Mouse (Mus musculus) macrophage (primary cell): ENCODE measurements around the gene 1110008P14Rik. TPM values are rescaled to one million over a fixed set of nuclear protein-coding genes. Genes with fewer than 3 reads are reported as not detected.

Source experiments
- H3K27ac ChIP-seq: fragments of 350-480 bp; formaldehyde crosslinking; 2 replicates; pipeline ENCODE4 v1.9.0; 2021
- H3K36me3 ChIP-seq: fragments of 350-480 bp; formaldehyde crosslinking; 2 replicates; pipeline ENCODE4 v1.9.0; 2021; ENCODE audit errors: inconsistent target
- H3K4me3 ChIP-seq: fragments of 350-480 bp; formaldehyde crosslinking; 2 replicates; pipeline ENCODE4 v1.9.0; 2021; ENCODE audit errors: inconsistent target
- H3K79me2 ChIP-seq: fragments of 350-480 bp; formaldehyde crosslinking; 2 replicates; pipeline ENCODE4 v1.9.0; 2021; ENCODE audit errors: inconsistent target
- WGBS: methylation state at CpG from one replicate; pipeline ENCODE4 v1.1.7; 2026; ENCODE audit warnings: inconsistent platforms; ENCODE audit not compliant: missing documents; 5-methylcytosine and 5-hydroxymethylcytosine counted together
- polyA plus RNA-seq: library from polyadenylated mRNA; stranded (reverse); fragments of 250-400 nt; gene quantifications from 3 replicates; pipeline ENCODE4 v1.2.4, GENCODE M21; 2018; ENCODE audit warnings: inconsistent platforms

The 1110008P14Rik gene
- polyA plus RNA-seq, 1 experiment from 2014 or later: 22.2 TPM

- H3K36me3 ChIP-seq: peaks cover 77% of the 10 kb centered on the region
- no peak overlapping the region for H3K27ac ChIP-seq
- WGBS: 95% methylated on average over 12 of the region's 12 CpGs
Observed at GRCm38 (mm10) chr2:32418430-32419151, 36.9 kb upstream of the 1110008P14Rik start.

GRCm38 (mm10) chr2:32417486-32417885, 35.7 kb upstream of the 1110008P14Rik start:
- Histone ChIP-seq H3K36me3 (peaks cover 77% of the 10 kb centered on the region), H3K4me3 (no peak overlapping the region), H3K27ac (no peak overlapping the region), H3K79me2 (peaks cover 23% of the 10 kb centered on the region)
- WGBS: 95% methylated on average over 8 of the region's 8 CpGs

More at GRCm38 (mm10) chr2:32418430-32419151, 36.9 kb upstream of the 1110008P14Rik start:
- peaks cover 34% of the 10 kb centered on the region for H3K79me2 ChIP-seq
- H3K4me3 ChIP-seq: no peak overlapping the region

GRCm38 (mm10) chr2:32416556-32416955, 34.8 kb upstream of the 1110008P14Rik start:
- Histone ChIP-seq H3K4me3 (no peak overlapping the region), H3K79me2 (peaks cover 14% of the 10 kb centered on the region), H3K36me3 (peaks cover 77% of the 10 kb centered on the region), H3K27ac (no peak overlapping the region)
- WGBS: 100% methylated on average over 2 of the region's 2 CpGs

GRCm38 (mm10) chr2:32415801-32416200, 34.1 kb upstream of the 1110008P14Rik start:
- Histone ChIP-seq H3K36me3 (peaks cover 71% of the 10 kb centered on the region), H3K27ac (no peak overlapping the region), H3K79me2 (peaks cover 7% of the 10 kb centered on the region; the same call in 1 of the 2 replicates), H3K4me3 (no peak overlapping the region)
- 97% methylated on average over 12 of the region's 12 CpGs for WGBS

GRCm38 (mm10) chr2:32413936-32414335, 32.2 kb upstream of the 1110008P14Rik start:
- WGBS: 89% methylated on average over 5 of the region's 5 CpGs
- H3K27ac ChIP-seq: no peak overlapping the region
- peaks cover 52% of the 10 kb centered on the region for H3K36me3 ChIP-seq

GRCm38 (mm10) chr2:32412742-32413531, 31.2 kb upstream of the 1110008P14Rik start:
- H3K4me3 ChIP-seq: no peak overlapping the region
- H3K27ac ChIP-seq: no peak overlapping the region
- no peaks in the 10 kb centered on the region for H3K79me2 ChIP-seq
- peaks cover 42% of the 10 kb centered on the region for H3K36me3 ChIP-seq
- 97% methylated on average over 6 of the region's 6 CpGs for WGBS

More at GRCm38 (mm10) chr2:32413936-32414335, 32.2 kb upstream of the 1110008P14Rik start:
- no peaks in the 10 kb centered on the region for H3K79me2 ChIP-seq
- no peak overlapping the region for H3K4me3 ChIP-seq

GRCm38 (mm10) chr2:32411407-32411806, 29.7 kb upstream of the 1110008P14Rik start:
- peaks cover 27% of the 10 kb centered on the region for H3K36me3 ChIP-seq
- 81% methylated on average over 7 of the region's 7 CpGs for WGBS
- no peaks in the 10 kb centered on the region for H3K79me2 ChIP-seq
- H3K27ac ChIP-seq: no peak overlapping the region
- H3K4me3 ChIP-seq: no peak overlapping the region

- no peak overlapping the region for H3K4me3 ChIP-seq
- no peaks in the 10 kb centered on the region for H3K36me3 ChIP-seq
- 93% methylated on average over 24 of the region's 25 CpGs for WGBS
- no peaks in the 10 kb centered on the region for H3K79me2 ChIP-seq
- no peak overlapping the region for H3K27ac ChIP-seq
Observed at GRCm38 (mm10) chr2:32408429-32409424, 27.0 kb upstream of the 1110008P14Rik start.

- Histone ChIP-seq H3K36me3 (0 out of 2 replicates have a peak, but pooled peaks cover 2% of the 10 kb centered on the region), H3K79me2 (no peaks in the 10 kb centered on the region), H3K27ac (no peak overlapping the region), H3K4me3 (no peak overlapping the region)
- 87% methylated on average over 7 of the region's 7 CpGs for WGBS
Observed at GRCm38 (mm10) chr2:32407144-32407824, 25.5 kb upstream of the 1110008P14Rik start.

GRCm38 (mm10) chr2:32404663-32405062, 22.9 kb upstream of the 1110008P14Rik start:
- 25% methylated on average over 2 of the region's 2 CpGs for WGBS
- no peak overlapping the region for H3K4me3 ChIP-seq
- H3K36me3 ChIP-seq: peaks cover 17% of the 10 kb centered on the region; the same call in 1 of the 2 replicates
- no peaks in the 10 kb centered on the region for H3K79me2 ChIP-seq
- no peak overlapping the region for H3K27ac ChIP-seq

- Histone ChIP-seq H3K4me3 (peak overlapping the region; percentile 83), H3K27ac (no peak overlapping the region), H3K79me2 (peaks cover 8% of the 10 kb centered on the region; the same call in 1 of the 2 replicates), H3K36me3 (peaks cover 12% of the 10 kb centered on the region; the same call in 1 of the 2 replicates)
- 1% methylated on average over 15 of the region's 15 CpGs for WGBS
Observed at GRCm38 (mm10) chr2:32396695-32397094, 15.0 kb upstream of the 1110008P14Rik start.

- Histone ChIP-seq H3K4me3 (peak overlapping the region; percentile 83), H3K79me2 (peaks cover 8% of the 10 kb centered on the region; the same call in 1 of the 2 replicates), H3K36me3 (peaks cover 9% of the 10 kb centered on the region; the same call in 1 of the 2 replicates), H3K27ac (peak overlapping the region; percentile 92)
- under 1% methylated on average over 54 of the region's 59 CpGs for WGBS
Observed at GRCm38 (mm10) chr2:32395946-32396621, 14.3 kb upstream of the 1110008P14Rik start.

- 2% methylated on average over 31 of the region's 31 CpGs for WGBS
- Histone ChIP-seq H3K4me3 (peak within 1 kb of the TSS; percentile 83), H3K27ac (peak within 1 kb of the TSS; percentile 92), H3K36me3 (peaks cover 3% of the 10 kb centered on the region; the same call in 1 of the 2 replicates), H3K79me2 (peaks cover 8% of the 10 kb centered on the region; the same call in 1 of the 2 replicates)
Observed at GRCm38 (mm10) chr2:32395484-32395945, 13.8 kb upstream of the 1110008P14Rik start, which contains the start of gene Ptges2. Ptges2 (plus strand) TSS chr2:32395896.
